Mouse (Mus musculus): Measurements from ENCODE around the gene Derl3. TPM values are rescaled to one million over a fixed set of nuclear protein-coding genes. Genes with fewer than 3 reads are reported as not detected.

The Derl3 gene
- polyA plus RNA-seq, 1 experiment from 2014 or later = 2.1 TPM

GRCm38 (mm10) chr10:75894601-75895000 lies 1.4 kb downstream of the Derl3 start:
- WGBS = 74% methylated on average over 6 of the region's 6 CpGs

GRCm38 (mm10) chr10:75895730-75896129 lies 2.5 kb downstream of the Derl3 start:
- Histone ChIP-seq H3K4me3 (no peak overlapping the region), H3K4me1 (replicated peaks) (peaks cover 36% of the 10 kb centered on the region)
- WGBS = 90% methylated on average over 5 of the region's 5 CpGs

More at GRCm38 (mm10) chr10:75894601-75895000, 1.4 kb downstream of the Derl3 start:
- peaks cover 41% of the 10 kb centered on the region for H3K36me3 ChIP-seq
- ATAC-seq (ENCODE audit: insufficient number of reproducible peaks, low FRiP score) = no peak
- H3K27me3 ChIP-seq (replicated peaks) = no peaks in the 10 kb centered on the region
- H3K4me2 ChIP-seq = no peak overlapping the region
- no peak overlapping the region for H3K9ac ChIP-seq
- H3K27ac ChIP-seq (ENCODE audit: poor library complexity, severe bottlenecking) = no peak overlapping the region
- H3K9me3 ChIP-seq (replicated peaks) = no peaks in the 10 kb centered on the region
- H3K4me1 ChIP-seq (replicated peaks) = peaks cover 30% of the 10 kb centered on the region
- no peak overlapping the region for H3K4me3 ChIP-seq

DNA sequence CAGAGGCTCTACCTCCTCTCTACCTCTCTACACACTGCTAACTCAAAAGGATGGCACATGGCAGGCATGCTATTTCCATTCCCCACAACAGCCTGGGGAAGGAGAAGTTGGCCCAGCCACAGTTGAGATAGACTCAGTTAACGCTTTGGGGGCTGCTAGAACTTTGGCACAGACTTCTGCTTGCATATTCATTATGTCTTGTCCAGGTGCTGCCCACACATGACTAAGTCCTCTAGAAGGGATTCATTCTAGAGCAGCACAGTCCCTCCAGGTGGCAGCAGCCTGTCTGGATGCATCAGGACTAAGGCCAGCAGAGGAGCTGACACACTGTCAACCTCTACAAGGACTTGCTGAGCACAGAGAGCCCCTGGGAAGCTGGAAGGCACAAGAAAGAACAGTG lies 3.0 kb downstream of the Derl3 start:
- Histone ChIP-seq H3K27ac (ENCODE audit: poor library complexity, severe bottlenecking) (no peak overlapping the region), H3K4me2 (no peak overlapping the region), H3K36me3 (peaks cover 54% of the 10 kb centered on the region), H3K4me1 (replicated peaks) (peaks cover 36% of the 10 kb centered on the region), H3K9me3 (replicated peaks) (no peaks in the 10 kb centered on the region), H3K27me3 (replicated peaks) (no peaks in the 10 kb centered on the region), H3K4me3 (no peak overlapping the region), H3K9ac (no peak overlapping the region)
- WGBS = 90% methylated on average over 1 of the region's 1 CpGs
- no peak for ATAC-seq (ENCODE audit: insufficient number of reproducible peaks, low FRiP score)

More at GRCm38 (mm10) chr10:75895730-75896129, 2.5 kb downstream of the Derl3 start:
- no peaks in the 10 kb centered on the region for H3K9me3 ChIP-seq (replicated peaks)
- no peak overlapping the region for H3K4me2 ChIP-seq
- H3K36me3 ChIP-seq = peaks cover 50% of the 10 kb centered on the region
- H3K27me3 ChIP-seq (replicated peaks) = no peaks in the 10 kb centered on the region
- H3K27ac ChIP-seq (ENCODE audit: poor library complexity, severe bottlenecking) = no peak overlapping the region
- no peak overlapping the region for H3K9ac ChIP-seq
- ATAC-seq (ENCODE audit: insufficient number of reproducible peaks, low FRiP score) = no peak

GRCm38 (mm10) chr10:75897373-75897772 lies 4.2 kb downstream of the Derl3 start:
- Histone ChIP-seq H3K4me1 (replicated peaks) (peaks cover 36% of the 10 kb centered on the region), H3K27ac (ENCODE audit: poor library complexity, severe bottlenecking) (no peak overlapping the region), H3K4me2 (no peak overlapping the region), H3K4me3 (no peak overlapping the region), H3K36me3 (peaks cover 65% of the 10 kb centered on the region), H3K27me3 (replicated peaks) (no peaks in the 10 kb centered on the region), H3K9ac (no peak overlapping the region), H3K9me3 (replicated peaks) (no peaks in the 10 kb centered on the region)
- ATAC-seq (ENCODE audit: insufficient number of reproducible peaks, low FRiP score) = no peak
- 49% methylated on average over 6 of the region's 6 CpGs for WGBS

DNA sequence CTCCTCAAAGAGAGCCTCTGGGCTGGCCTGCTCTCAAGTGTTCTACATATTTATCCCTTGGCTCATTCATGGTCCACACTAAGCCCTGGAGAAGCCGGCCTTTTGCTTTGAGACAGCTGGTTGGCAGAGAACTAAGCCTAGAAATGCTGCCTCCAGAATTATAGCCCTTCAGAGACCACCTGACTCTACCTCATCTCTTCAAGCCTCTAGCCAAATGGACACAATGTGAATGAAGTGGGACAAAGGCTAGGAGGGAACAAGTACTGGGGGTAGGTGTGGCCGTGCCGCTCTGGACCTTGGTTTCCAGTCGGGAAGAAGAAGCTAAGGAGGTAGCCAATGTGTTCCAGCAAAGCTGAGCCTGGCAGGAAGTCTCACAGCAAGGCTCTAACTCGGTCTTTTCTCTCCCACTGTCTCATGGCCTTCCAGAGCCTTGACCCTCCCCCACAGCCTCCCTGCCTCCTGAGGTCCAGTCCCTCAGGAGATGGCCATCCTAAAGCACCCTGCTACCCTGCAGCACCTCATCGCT lies 4.9 kb downstream of the Derl3 start:
- Histone ChIP-seq H3K36me3 (peaks cover 72% of the 10 kb centered on the region), H3K9me3 (replicated peaks) (no peaks in the 10 kb centered on the region), H3K4me3 (no peak overlapping the region), H3K4me2 (no peak overlapping the region), H3K27me3 (replicated peaks) (no peaks in the 10 kb centered on the region), H3K27ac (ENCODE audit: poor library complexity, severe bottlenecking) (peak overlapping the region; percentile 68), H3K4me1 (replicated peaks) (peaks cover 36% of the 10 kb centered on the region), H3K9ac (no peak overlapping the region)
- WGBS = 79% methylated on average over 6 of the region's 6 CpGs
- no peak for ATAC-seq (ENCODE audit: insufficient number of reproducible peaks, low FRiP score)

DNA sequence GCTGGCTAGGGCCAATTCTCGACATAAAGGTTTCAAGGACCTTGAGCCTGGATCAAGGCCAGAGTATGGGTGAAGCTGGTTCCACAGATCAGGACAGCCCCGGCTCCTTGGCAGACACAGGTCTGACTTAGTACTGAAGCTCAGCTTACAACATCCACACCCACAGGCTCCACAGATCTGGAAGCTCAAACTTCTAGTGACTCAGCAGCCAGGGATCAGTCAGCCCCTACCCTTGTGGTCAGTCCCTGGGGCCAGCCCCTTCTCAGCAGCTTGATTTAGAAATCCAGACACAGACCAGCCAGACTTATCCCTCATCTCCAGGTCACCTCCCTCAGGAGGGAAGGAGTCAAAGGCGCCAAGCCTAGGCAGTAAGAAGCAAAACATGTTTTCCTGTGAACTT lies 5.6 kb downstream of the Derl3 start:
- Histone ChIP-seq H3K27me3 (replicated peaks) (no peaks in the 10 kb centered on the region), H3K4me3 (no peak overlapping the region), H3K9me3 (replicated peaks) (no peaks in the 10 kb centered on the region), H3K36me3 (peaks cover 79% of the 10 kb centered on the region), H3K9ac (no peak overlapping the region), H3K4me1 (replicated peaks) (peaks cover 30% of the 10 kb centered on the region), H3K27ac (ENCODE audit: poor library complexity, severe bottlenecking) (peak overlapping the region; percentile 68), H3K4me2 (no peak overlapping the region)
- peak; percentile 39; the same call in 1 of the 2 replicates for ATAC-seq (ENCODE audit: insufficient number of reproducible peaks, low FRiP score)
- WGBS = 37% methylated on average over 3 of the region's 3 CpGs

GRCm38 (mm10) chr10:75904391-75904790 lies 11.2 kb downstream of the Derl3 start:
- Histone ChIP-seq H3K27me3 (replicated peaks) (no peaks in the 10 kb centered on the region), H3K4me3 (no peak overlapping the region), H3K4me1 (replicated peaks) (peaks cover 10% of the 10 kb centered on the region), H3K9ac (no peak overlapping the region), H3K36me3 (peaks cover 90% of the 10 kb centered on the region), H3K4me2 (no peak overlapping the region), H3K9me3 (replicated peaks) (no peaks in the 10 kb centered on the region), H3K27ac (ENCODE audit: poor library complexity, severe bottlenecking) (no peak overlapping the region)
- 82% methylated on average over 5 of the region's 5 CpGs for WGBS
- no peak for ATAC-seq (ENCODE audit: insufficient number of reproducible peaks, low FRiP score)

DNA sequence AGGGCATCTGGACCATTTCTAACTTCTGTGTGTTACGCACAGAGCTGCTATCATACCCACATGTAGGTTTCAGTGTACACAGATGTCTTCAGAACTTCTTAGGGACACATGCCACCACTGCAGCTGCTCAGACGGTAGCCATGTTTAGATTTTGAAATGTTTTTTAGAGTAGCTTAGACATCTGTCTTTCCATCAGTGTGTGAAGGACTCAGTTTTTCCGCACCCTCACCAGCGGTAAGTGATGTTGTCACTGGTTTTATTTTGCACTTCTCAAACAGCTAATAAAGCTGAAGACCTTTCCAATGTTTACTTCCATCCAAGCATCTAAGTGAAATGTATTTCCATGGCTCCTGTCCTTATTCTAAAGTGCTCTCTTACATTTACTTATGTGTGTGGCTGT lies 13.7 kb downstream of the Derl3 start:
- Histone ChIP-seq H3K27ac (ENCODE audit: poor library complexity, severe bottlenecking) (no peak overlapping the region), H3K9ac (no peak overlapping the region), H3K27me3 (replicated peaks) (no peaks in the 10 kb centered on the region), H3K9me3 (replicated peaks) (no peaks in the 10 kb centered on the region), H3K4me3 (no peak overlapping the region), H3K4me2 (no peak overlapping the region), H3K4me1 (replicated peaks) (no peaks in the 10 kb centered on the region), H3K36me3 (peaks cover 94% of the 10 kb centered on the region)
- ATAC-seq (ENCODE audit: insufficient number of reproducible peaks, low FRiP score) = no peak
- 94% methylated on average over 4 of the region's 4 CpGs for WGBS

DNA sequence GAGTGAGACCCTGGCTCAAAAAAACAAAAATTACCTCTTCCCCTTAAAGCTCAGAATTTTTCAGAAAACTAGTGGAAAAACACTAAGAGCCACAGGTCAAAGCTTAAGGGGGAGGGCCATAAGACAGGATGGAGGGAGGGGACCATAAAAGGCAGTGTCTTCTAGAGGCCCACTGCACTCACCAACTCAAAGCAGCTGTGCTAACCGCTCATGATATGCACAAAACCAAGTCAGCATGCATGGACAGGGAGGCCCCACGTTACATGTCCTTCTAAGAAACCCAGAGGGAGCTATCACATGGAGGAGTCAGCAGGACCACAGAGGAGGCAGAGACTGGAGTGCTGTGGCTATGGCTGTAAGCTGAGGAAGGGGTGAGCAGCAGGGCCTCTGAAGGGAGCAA lies 17.5 kb downstream of the Derl3 start:
- WGBS = 90% methylated on average over 2 of the region's 2 CpGs
- Histone ChIP-seq H3K9me3 (replicated peaks) (no peaks in the 10 kb centered on the region), H3K4me3 (no peak overlapping the region), H3K36me3 (peaks cover 83% of the 10 kb centered on the region), H3K27ac (ENCODE audit: poor library complexity, severe bottlenecking) (no peak overlapping the region), H3K4me2 (no peak overlapping the region), H3K9ac (no peak overlapping the region), H3K27me3 (replicated peaks) (no peaks in the 10 kb centered on the region), H3K4me1 (replicated peaks) (peaks cover 23% of the 10 kb centered on the region)
- no peak for ATAC-seq (ENCODE audit: insufficient number of reproducible peaks, low FRiP score)

- Histone ChIP-seq H3K27me3 (replicated peaks) (no peaks in the 10 kb centered on the region), H3K4me1 (replicated peaks) (peaks cover 39% of the 10 kb centered on the region), H3K4me3 (no peak overlapping the region), H3K9ac (peak overlapping the region; percentile 35), H3K4me2 (no peak overlapping the region), H3K27ac (ENCODE audit: poor library complexity, severe bottlenecking) (no peak overlapping the region), H3K36me3 (peaks cover 76% of the 10 kb centered on the region), H3K9me3 (replicated peaks) (no peaks in the 10 kb centered on the region)
- 39% methylated on average over 6 of the region's 6 CpGs for WGBS
- no peak for ATAC-seq (ENCODE audit: insufficient number of reproducible peaks, low FRiP score)
Observed at GRCm38 (mm10) chr10:75913013-75913589, 19.9 kb downstream of the Derl3 start.

DNA sequence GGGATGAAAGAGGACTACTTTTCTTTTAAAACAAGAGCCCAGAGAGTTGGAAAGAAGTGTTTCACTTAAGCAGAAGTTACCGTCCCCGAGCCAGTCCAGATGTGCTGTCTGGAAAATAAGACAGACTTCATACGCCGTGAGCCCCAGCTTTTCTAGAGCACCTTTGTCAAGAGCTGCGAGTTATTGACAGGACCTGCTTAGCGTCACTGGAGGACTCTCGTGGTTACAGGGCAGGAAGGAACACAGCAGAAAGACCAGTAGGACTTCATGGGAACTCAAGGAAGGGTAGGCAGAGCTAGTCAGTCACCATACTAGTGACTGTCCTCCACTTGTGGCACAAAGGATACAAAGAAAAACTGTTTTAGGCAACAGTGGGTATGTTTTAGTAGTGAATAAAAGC lies 22.3 kb downstream of the Derl3 start:
- Histone ChIP-seq H3K4me2 (no peak overlapping the region), H3K36me3 (peaks cover 73% of the 10 kb centered on the region), H3K4me1 (replicated peaks) (peaks cover 61% of the 10 kb centered on the region), H3K4me3 (no peak overlapping the region), H3K27me3 (replicated peaks) (no peaks in the 10 kb centered on the region), H3K9me3 (replicated peaks) (no peaks in the 10 kb centered on the region), H3K27ac (ENCODE audit: poor library complexity, severe bottlenecking) (no peak overlapping the region), H3K9ac (no peak overlapping the region)
- WGBS = 32% methylated on average over 7 of the region's 7 CpGs
- no peak for ATAC-seq (ENCODE audit: insufficient number of reproducible peaks, low FRiP score)

- Histone ChIP-seq H3K4me3 (no peak overlapping the region), H3K4me2 (no peak overlapping the region), H3K9me3 (replicated peaks) (no peaks in the 10 kb centered on the region), H3K9ac (no peak overlapping the region; the same call in 1 of the 2 replicates), H3K36me3 (peaks cover 60% of the 10 kb centered on the region), H3K27ac (ENCODE audit: poor library complexity, severe bottlenecking) (no peak overlapping the region), H3K4me1 (replicated peaks) (peaks cover 61% of the 10 kb centered on the region), H3K27me3 (replicated peaks) (no peaks in the 10 kb centered on the region)
- 76% methylated on average over 8 of the region's 8 CpGs for WGBS
- ATAC-seq (ENCODE audit: insufficient number of reproducible peaks, low FRiP score) = no peak
Observed at GRCm38 (mm10) chr10:75916840-75917239, 23.6 kb downstream of the Derl3 start.
